Mouse (Mus musculus): ENCODE measurements around the gene Syn3. TPM values are rescaled to one million over a fixed set of nuclear protein-coding genes. Genes with fewer than 3 reads are reported as not detected.

Gene Syn3
- polyA plus RNA-seq, 1 experiment from 2014 or later, result 3.0 TPM

Other genes with a start within 250 kb of the Syn3 start
- gene Timp3, start 198.5 kb downstream of the Syn3 start, polyA plus RNA-seq (2016; fragmentation: Nextera tagmentation; extraction: Ambion mirVana), result 21.2 and 25.7 TPM in 2 replicates
- gene Hsp90b1, start 206.6 kb upstream of the Syn3 start, polyA plus RNA-seq (2016; fragmentation: Nextera tagmentation; extraction: Ambion mirVana), result 515 and 591 TPM in 2 replicates
- 3.3 and 4.0 TPM in 2 replicates for gene Ttc41, start 206.9 kb upstream of the Syn3 start, polyA plus RNA-seq (2016; fragmentation: Nextera tagmentation; extraction: Ambion mirVana)